Mouse (Mus musculus): ENCODE results near the gene Erbb3. TPM values are rescaled to one million over a fixed set of nuclear protein-coding genes. Genes with fewer than 3 reads are reported as not detected.

Erbb3 gene
- polyA plus RNA-seq, 1 experiment from 2014 or later: 1.8 TPM

DNA sequence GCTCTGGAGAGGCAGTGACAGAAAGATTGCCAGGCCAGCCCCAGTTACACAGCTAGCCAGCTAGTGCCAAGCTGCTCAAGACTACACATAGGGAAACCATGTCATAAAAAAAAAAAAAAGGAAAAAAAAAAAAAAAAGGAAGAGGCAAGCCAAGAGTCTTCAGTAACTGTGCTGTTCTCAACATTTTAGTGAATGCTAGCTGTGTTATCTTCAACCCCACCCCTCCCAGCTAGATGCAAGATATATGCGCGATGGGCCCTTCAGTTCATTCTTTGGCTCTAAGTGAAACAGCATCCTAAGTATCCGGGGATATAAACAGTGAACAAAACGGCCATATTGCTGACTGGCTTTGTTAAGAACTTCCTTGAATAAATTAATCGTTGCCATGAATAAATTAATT is 3.3 kb upstream of the Erbb3 start:
- Histone ChIP-seq H3K4me3 (replicated peaks; ENCODE audit: low read length) (no peak overlapping the region), H3K36me3 (replicated peaks; ENCODE audit: control insufficient read depth, insufficient read depth) (no peaks in the 10 kb centered on the region), H3K9me3 (ENCODE audit: control insufficient read depth, low read length) (no peaks in the 10 kb centered on the region), H3K9ac (no peak overlapping the region), H3K27me3 (ENCODE audit: control insufficient read depth, insufficient read depth, low read length) (peaks cover 26% of the 10 kb centered on the region), H3K4me1 (replicated peaks; ENCODE audit: control insufficient read depth, insufficient read depth, low read length) (peaks cover 7% of the 10 kb centered on the region; the same call in 1 of the 2 replicates), H3K4me2 (replicated peaks) (no peak overlapping the region), H3K27ac (no peak overlapping the region)
- 67% methylated on average over 5 of the region's 5 CpGs for WGBS
- no peak for DNase-seq (ENCODE audit: low spot score)
- ATAC-seq (ENCODE audit: low FRiP score): no peak

DNA sequence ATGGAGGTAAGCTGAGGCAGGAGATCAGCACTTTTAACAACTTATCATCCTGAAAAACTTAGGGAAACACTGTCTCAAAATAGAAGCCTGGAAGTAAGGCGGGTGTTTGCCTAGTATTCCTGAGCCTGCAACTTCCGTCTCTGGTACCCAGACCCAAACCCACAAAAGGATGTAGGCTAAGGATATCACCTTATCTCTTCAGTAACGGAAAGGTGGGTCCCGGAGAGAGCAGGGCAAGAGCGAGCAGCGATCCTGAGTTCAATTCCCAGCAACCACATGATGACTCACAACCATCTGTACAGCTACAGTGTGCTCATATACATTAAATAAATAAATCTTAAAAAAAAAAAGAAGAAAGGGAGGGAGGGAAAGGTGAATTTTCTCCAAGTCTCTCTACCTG is 2.0 kb upstream of the Erbb3 start:
- WGBS: 89% methylated on average over 6 of the region's 6 CpGs
- DNase-seq (ENCODE audit: low spot score): no peak
- H3K9ac ChIP-seq: no peak overlapping the region

DNA sequence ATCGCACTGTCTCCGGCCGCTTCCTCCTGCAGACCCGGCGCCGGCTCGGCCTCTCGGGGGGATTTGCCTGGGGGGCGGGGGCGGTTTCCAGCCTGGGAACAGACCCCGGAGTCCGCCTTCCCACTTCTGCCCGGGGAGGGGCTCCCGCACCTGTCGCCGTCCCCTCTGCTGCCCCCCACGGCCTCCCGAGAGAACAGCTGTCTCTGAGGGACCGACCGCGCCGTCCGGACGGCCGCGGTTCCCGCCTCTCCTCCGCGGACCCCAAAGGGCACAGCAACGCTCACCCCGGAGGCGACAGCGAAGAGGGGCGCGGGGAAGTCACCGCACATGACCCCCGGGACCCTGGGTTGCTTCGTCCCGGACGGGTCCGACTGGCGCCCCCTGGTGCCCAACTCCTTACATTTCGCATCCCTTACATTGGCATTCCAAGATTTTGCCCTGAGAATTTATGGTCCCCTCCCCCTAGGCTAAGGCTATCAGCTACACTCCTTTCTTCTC is 790 bp upstream of the Erbb3 start:
- ATAC-seq (ENCODE audit: low FRiP score) (peak; percentile 62), DNase-seq (ENCODE audit: low spot score) (peak; percentile 73)
- under 1% methylated on average over 42 of the region's 43 CpGs for WGBS
- peaks cover 7% of the 10 kb centered on the region; the same call in 1 of the 2 replicates for H3K4me1 ChIP-seq (replicated peaks; ENCODE audit: control insufficient read depth, insufficient read depth, low read length)
- H3K36me3 ChIP-seq (replicated peaks; ENCODE audit: control insufficient read depth, insufficient read depth): no peaks in the 10 kb centered on the region
- H3K4me3 ChIP-seq (replicated peaks; ENCODE audit: low read length): peak overlapping the region; percentile 64
- H3K9me3 ChIP-seq (ENCODE audit: control insufficient read depth, low read length): no peaks in the 10 kb centered on the region
- H3K27ac ChIP-seq: no peak overlapping the region
- H3K9ac ChIP-seq: peak overlapping the region; percentile 55
- H3K27me3 ChIP-seq (ENCODE audit: control insufficient read depth, insufficient read depth, low read length): peaks cover 49% of the 10 kb centered on the region
- peak overlapping the region; percentile 99 for H3K4me2 ChIP-seq (replicated peaks)

More for the DNA sequence above, 2.0 kb upstream of the Erbb3 start:
- no peak overlapping the region for H3K4me3 ChIP-seq (replicated peaks; ENCODE audit: low read length)
- H3K27me3 ChIP-seq (ENCODE audit: control insufficient read depth, insufficient read depth, low read length): peaks cover 39% of the 10 kb centered on the region
- no peak overlapping the region for H3K27ac ChIP-seq
- H3K4me2 ChIP-seq (replicated peaks): no peak overlapping the region
- ATAC-seq (ENCODE audit: low FRiP score): no peak
- no peaks in the 10 kb centered on the region for H3K36me3 ChIP-seq (replicated peaks; ENCODE audit: control insufficient read depth, insufficient read depth)
- peaks cover 7% of the 10 kb centered on the region; the same call in 1 of the 2 replicates for H3K4me1 ChIP-seq (replicated peaks; ENCODE audit: control insufficient read depth, insufficient read depth, low read length)
- H3K9me3 ChIP-seq (ENCODE audit: control insufficient read depth, low read length): no peaks in the 10 kb centered on the region

DNA sequence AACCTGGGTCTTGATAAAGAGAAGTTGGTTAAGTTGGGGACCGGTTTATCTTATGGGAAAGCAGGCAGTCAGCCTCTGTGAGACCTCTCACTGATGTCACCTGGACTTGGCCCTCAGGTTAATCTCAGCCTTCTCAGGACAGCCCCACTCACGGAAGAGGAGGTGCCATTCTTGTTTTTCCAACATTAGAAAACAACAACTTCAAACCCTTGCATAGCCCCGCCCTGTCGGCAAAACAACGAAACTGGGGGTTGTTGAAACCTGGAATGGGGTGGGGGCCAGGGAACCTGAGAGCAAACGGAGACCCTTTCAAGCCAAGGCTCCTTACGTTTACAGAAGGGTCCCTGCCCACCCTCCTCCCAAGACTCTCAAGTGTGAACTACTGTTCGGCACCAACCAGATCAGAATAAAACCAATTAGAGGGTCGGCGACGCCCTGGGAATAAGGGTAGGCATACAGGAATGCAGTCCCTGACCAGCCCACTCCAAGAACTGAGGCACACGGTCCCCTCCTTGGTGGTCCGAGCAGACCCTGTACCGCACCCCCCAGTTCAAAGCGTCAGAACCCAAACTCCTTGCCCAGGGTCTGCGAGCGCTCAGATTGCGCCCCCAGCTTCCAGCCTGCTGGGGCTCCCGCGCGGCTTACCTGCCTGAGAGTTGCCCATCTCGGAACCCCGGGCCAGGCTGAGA is 533 bp downstream of the Erbb3 start:
- WGBS: 1% methylated on average over 23 of the region's 23 CpGs
- Histone ChIP-seq H3K4me2 (replicated peaks) (peak overlapping the region; percentile 99), H3K9me3 (ENCODE audit: control insufficient read depth, low read length) (no peaks in the 10 kb centered on the region), H3K4me1 (replicated peaks; ENCODE audit: control insufficient read depth, insufficient read depth, low read length) (peaks cover 7% of the 10 kb centered on the region; the same call in 1 of the 2 replicates), H3K36me3 (replicated peaks; ENCODE audit: control insufficient read depth, insufficient read depth) (no peaks in the 10 kb centered on the region), H3K27me3 (ENCODE audit: control insufficient read depth, insufficient read depth, low read length) (peaks cover 52% of the 10 kb centered on the region), H3K27ac (no peak overlapping the region), H3K9ac (peak overlapping the region; percentile 55), H3K4me3 (replicated peaks; ENCODE audit: low read length) (peak overlapping the region; percentile 64)
- ATAC-seq (ENCODE audit: low FRiP score) (no peak), DNase-seq (ENCODE audit: low spot score) (no peak)

DNA sequence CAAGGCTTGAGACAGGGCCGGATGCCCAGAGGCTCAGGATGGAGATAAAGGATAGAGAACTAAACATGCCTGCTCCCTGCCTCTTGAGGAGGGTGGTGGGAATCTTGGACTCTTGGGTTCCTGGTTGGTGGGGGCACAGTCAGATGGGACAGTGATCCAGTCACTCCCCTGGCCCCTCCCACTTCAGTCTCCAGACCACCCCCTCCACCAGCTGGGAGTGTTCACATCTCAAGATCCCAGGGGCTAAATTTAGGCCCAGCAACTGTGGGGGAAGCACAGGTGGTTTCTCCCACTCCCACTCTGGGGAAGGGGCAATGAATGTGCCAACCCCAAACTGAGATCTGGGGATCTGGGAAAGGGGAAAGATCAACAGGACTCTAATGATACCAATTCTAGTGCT is 1.3 kb downstream of the Erbb3 start:
- Histone ChIP-seq H3K27ac (no peak overlapping the region), H3K27me3 (ENCODE audit: control insufficient read depth, insufficient read depth, low read length) (peaks cover 52% of the 10 kb centered on the region), H3K36me3 (replicated peaks; ENCODE audit: control insufficient read depth, insufficient read depth) (no peaks in the 10 kb centered on the region), H3K9me3 (ENCODE audit: control insufficient read depth, low read length) (no peaks in the 10 kb centered on the region), H3K4me3 (replicated peaks; ENCODE audit: low read length) (no peak overlapping the region), H3K4me1 (replicated peaks; ENCODE audit: control insufficient read depth, insufficient read depth, low read length) (peaks cover 7% of the 10 kb centered on the region; the same call in 1 of the 2 replicates), H3K4me2 (replicated peaks) (no peak overlapping the region), H3K9ac (no peak overlapping the region)
- 54% methylated on average over 1 of the region's 1 CpGs for WGBS
- ATAC-seq (ENCODE audit: low FRiP score): no peak
- DNase-seq (ENCODE audit: low spot score): no peak

DNA sequence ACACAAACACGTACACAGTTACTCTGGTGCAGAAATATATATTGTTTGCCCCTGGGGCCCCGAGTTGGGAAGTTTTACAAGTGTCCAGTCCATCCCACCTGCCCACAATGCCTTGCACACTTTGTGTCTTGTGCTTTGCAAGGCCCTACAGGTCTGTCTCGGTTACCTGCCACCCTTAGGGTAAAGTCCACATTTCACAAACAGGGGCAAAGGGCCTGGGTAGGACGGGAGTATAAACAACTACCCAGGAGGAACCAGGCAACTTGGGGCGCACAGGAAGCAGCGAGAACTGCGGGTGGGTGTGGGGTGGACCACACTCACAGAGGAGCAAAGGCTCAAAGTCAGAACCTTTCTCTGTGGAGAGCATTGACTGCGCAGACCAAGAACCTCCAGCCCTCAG is 1.8 kb downstream of the Erbb3 start:
- ATAC-seq (ENCODE audit: low FRiP score) (no peak), DNase-seq (ENCODE audit: low spot score) (no peak)
- H3K4me1 ChIP-seq (replicated peaks; ENCODE audit: control insufficient read depth, insufficient read depth, low read length): peaks cover 7% of the 10 kb centered on the region; the same call in 1 of the 2 replicates
- no peaks in the 10 kb centered on the region for H3K9me3 ChIP-seq (ENCODE audit: control insufficient read depth, low read length)
- no peak overlapping the region for H3K27ac ChIP-seq
- no peak overlapping the region for H3K4me3 ChIP-seq (replicated peaks; ENCODE audit: low read length)
- H3K4me2 ChIP-seq (replicated peaks): no peak overlapping the region; the same call in 1 of the 2 replicates
- H3K9ac ChIP-seq: no peak overlapping the region
- H3K36me3 ChIP-seq (replicated peaks; ENCODE audit: control insufficient read depth, insufficient read depth): no peaks in the 10 kb centered on the region
- WGBS: 60% methylated on average over 8 of the region's 8 CpGs
- H3K27me3 ChIP-seq (ENCODE audit: control insufficient read depth, insufficient read depth, low read length): peaks cover 52% of the 10 kb centered on the region

DNA sequence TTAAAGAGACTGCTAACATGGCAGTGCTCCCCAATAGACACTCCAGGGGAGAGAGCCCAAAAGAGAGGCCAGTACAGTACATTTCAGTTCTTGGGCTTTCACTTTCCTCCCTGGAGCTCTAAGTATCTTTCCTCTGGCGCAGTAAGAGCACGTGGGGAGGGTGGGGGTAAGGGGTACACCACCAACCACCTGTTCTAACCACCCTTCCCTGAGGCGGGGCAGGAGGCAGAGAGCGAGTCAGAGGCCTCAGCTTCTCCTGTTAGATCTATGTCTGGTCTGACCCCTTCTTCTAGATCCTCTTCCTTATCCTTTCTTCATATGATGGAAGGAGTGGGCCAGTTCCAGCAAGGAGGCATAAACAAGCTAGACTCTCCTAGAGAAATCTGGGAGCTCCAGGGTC is 2.3 kb downstream of the Erbb3 start:
- no peaks in the 10 kb centered on the region for H3K9me3 ChIP-seq (ENCODE audit: control insufficient read depth, low read length)
- H3K4me3 ChIP-seq (replicated peaks; ENCODE audit: low read length): no peak overlapping the region
- ATAC-seq (ENCODE audit: low FRiP score) (no peak), DNase-seq (ENCODE audit: low spot score) (no peak)
- 61% methylated on average over 4 of the region's 4 CpGs for WGBS
- no peak overlapping the region for H3K9ac ChIP-seq
- peaks cover 7% of the 10 kb centered on the region; the same call in 1 of the 2 replicates for H3K4me1 ChIP-seq (replicated peaks; ENCODE audit: control insufficient read depth, insufficient read depth, low read length)
- H3K27ac ChIP-seq: no peak overlapping the region
- H3K4me2 ChIP-seq (replicated peaks): no peak overlapping the region; the same call in 1 of the 2 replicates
- peaks cover 52% of the 10 kb centered on the region for H3K27me3 ChIP-seq (ENCODE audit: control insufficient read depth, insufficient read depth, low read length)
- H3K36me3 ChIP-seq (replicated peaks; ENCODE audit: control insufficient read depth, insufficient read depth): no peaks in the 10 kb centered on the region

DNA sequence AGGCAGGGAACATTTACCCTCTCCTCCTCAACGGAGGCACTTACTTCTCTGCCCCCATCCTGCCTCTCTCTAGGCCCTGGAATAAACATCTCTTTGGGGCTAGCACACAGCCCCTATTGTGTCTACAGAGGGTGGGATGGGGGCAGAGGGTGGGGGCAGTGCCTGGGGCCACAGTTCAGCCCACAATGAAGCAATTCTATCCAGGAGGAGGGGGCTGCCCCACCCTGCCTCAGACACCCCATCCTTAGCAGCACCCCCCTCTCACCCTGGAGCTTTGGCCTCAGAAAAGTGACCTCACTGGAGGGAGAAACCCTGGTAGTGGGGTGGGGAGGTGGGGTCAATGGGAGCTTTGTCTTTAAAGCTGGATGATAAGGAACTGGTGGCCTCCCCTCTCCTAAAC is 2.9 kb downstream of the Erbb3 start:
- H3K4me1 ChIP-seq (replicated peaks; ENCODE audit: control insufficient read depth, insufficient read depth, low read length): peaks cover 7% of the 10 kb centered on the region; the same call in 1 of the 2 replicates
- 8% methylated on average over 1 of the region's 1 CpGs for WGBS
- ATAC-seq (ENCODE audit: low FRiP score): no peak
- peaks cover 52% of the 10 kb centered on the region for H3K27me3 ChIP-seq (ENCODE audit: control insufficient read depth, insufficient read depth, low read length)
- no peak overlapping the region for H3K27ac ChIP-seq
- 0 out of 2 replicates have a peak overlapping the region, but pooled peaks have one; percentile 6 for H3K4me2 ChIP-seq (replicated peaks)
- H3K9me3 ChIP-seq (ENCODE audit: control insufficient read depth, low read length): no peaks in the 10 kb centered on the region
- H3K4me3 ChIP-seq (replicated peaks; ENCODE audit: low read length): no peak overlapping the region
- no peak overlapping the region for H3K9ac ChIP-seq
- no peak for DNase-seq (ENCODE audit: low spot score)
- no peaks in the 10 kb centered on the region for H3K36me3 ChIP-seq (replicated peaks; ENCODE audit: control insufficient read depth, insufficient read depth)

DNA sequence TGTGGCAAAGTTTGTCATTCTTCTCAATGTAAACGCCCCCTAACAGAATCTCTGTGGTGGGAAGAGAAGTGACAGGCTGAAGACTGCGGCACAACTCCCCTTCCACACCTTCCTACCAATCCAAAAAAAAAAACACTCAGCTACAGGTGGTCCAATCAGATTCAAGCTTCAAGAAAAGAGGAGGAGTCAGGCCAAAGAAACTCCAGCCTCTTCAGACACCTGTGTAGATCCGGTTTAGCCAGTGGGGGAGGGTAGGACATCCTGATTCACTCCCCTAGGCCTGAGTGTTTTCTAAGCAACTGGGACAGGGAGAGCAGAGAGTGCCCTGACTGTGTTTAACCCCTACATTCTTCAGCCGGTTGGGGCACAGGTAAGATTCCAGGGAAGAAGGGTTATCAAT is 5.1 kb downstream of the Erbb3 start:
- H3K27ac ChIP-seq: no peak overlapping the region
- 9% methylated on average over 4 of the region's 4 CpGs for WGBS
- no peak overlapping the region for H3K4me2 ChIP-seq (replicated peaks)
- no peaks in the 10 kb centered on the region for H3K9me3 ChIP-seq (ENCODE audit: control insufficient read depth, low read length)
- ATAC-seq (ENCODE audit: low FRiP score) (no peak), DNase-seq (ENCODE audit: low spot score) (no peak)
- H3K4me1 ChIP-seq (replicated peaks; ENCODE audit: control insufficient read depth, insufficient read depth, low read length): peaks cover 3% of the 10 kb centered on the region; the same call in 1 of the 2 replicates
- no peak overlapping the region for H3K9ac ChIP-seq
- no peak overlapping the region for H3K4me3 ChIP-seq (replicated peaks; ENCODE audit: low read length)
- H3K27me3 ChIP-seq (ENCODE audit: control insufficient read depth, insufficient read depth, low read length): peaks cover 42% of the 10 kb centered on the region
- H3K36me3 ChIP-seq (replicated peaks; ENCODE audit: control insufficient read depth, insufficient read depth): no peaks in the 10 kb centered on the region
